Mouse (Mus musculus): Measurements from ENCODE around the gene Kcnq1.

GRCm38 (mm10) chr7:143355831-143356230, 249.7 kb downstream of the Kcnq1 start:
- no peak for TF ChIP-seq CTCF (IDR thresholded peaks at IDR 0.05; ENCODE audit: low read depth)
- no peak for TF ChIP-seq EP300 (optimal IDR thresholded peaks at IDR 0.05)
